Mouse (Mus musculus) myocyte (in vitro differentiated cells): ENCODE results near the gene Eomes.

ENCODE experiments used
- POLR2A ChIP-seq: IDR thresholded peaks from one replicate; pipeline ENCODE4 v1.6.1; 2011; ENCODE audit warnings: low read depth, mild to moderate bottlenecking, control low read depth, moderate library complexity; ENCODE audit not compliant: insufficient read length
- TCF12 ChIP-seq: IDR thresholded peaks from one replicate; pipeline ENCODE4 v1.6.1; 2011; ENCODE audit warnings: mild to moderate bottlenecking, control low read depth; ENCODE audit not compliant: poor library complexity, insufficient read depth, severe bottlenecking
- TCF3 ChIP-seq: IDR thresholded peaks from one replicate; pipeline ENCODE4 v1.6.1; 2011; ENCODE audit warnings: low read depth, control low read depth; ENCODE audit not compliant: insufficient read length
- USF1 ChIP-seq: IDR thresholded peaks from one replicate; pipeline ENCODE4 v1.6.1; 2011; ENCODE audit warnings: low read depth, mild to moderate bottlenecking, control low read depth, moderate library complexity

DNA sequence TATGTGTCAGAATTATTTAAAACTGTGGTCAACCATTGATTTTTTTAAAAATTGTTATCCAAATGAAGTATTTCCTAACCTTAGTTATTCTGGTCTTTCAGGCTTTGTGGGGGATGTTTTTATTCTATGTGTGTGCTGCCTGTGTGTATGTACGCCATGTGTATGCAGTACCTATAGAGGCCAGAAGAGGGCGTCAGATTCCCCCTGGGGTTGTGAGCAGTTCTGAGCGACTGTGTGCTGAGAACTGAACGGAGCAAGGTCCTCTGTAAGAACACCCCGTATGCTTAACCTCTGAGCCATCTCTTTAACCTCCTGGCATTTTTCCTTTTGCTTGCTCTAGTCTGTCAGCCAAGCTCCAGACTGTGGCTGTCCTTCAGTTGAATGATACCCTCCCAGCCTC, 16.1 kb downstream of the Eomes start:
- TF ChIP-seq USF1 (no peak), TCF3 (no peak), TCF12 (no peak), POLR2A (no peak)
